Mouse (Mus musculus) lung, embryonic 14.5 days (tissue): ENCODE results near the gene Btbd9. TPM values are rescaled to one million over a fixed set of nuclear protein-coding genes. Genes with fewer than 3 reads are reported as not detected.

ENCODE experiments used
- ATAC-seq: fragments of 200-750 bp; cut with Nextera tagmentation; 2 replicates; pipeline ENCODE4 v1.8.0; 2017; ENCODE audit warnings: mild to moderate bottlenecking, moderate TSS enrichment, moderate library complexity; ENCODE audit not compliant: insufficient read depth
- DNase-seq: peaks from one replicate; pipeline ENCODE4 v3.0.0-alpha.2; 2015
- H3K27ac ChIP-seq: fragments of 300-500 bp; sonication (generic); 2 replicates; pipeline ENCODE4 v1.5.1; 2014; ENCODE audit warnings: low read depth, mild to moderate bottlenecking, moderate library complexity
- H3K27me3 ChIP-seq: fragments of 300-500 bp; sonication (generic); 2 replicates; pipeline ENCODE4 v1.6.1; 2014; ENCODE audit warnings: low read length, control low read depth; ENCODE audit not compliant: insufficient read depth
- H3K36me3 ChIP-seq: fragments of 300-500 bp; sonication (generic); 2 replicates; pipeline ENCODE4 v1.6.1; 2014; ENCODE audit warnings: control low read depth; ENCODE audit not compliant: insufficient read depth
- H3K4me1 ChIP-seq: fragments of 300-500 bp; sonication (generic); 2 replicates; pipeline ENCODE4 v1.6.1; 2014; ENCODE audit warnings: antibody characterized with exemption, control low read depth; ENCODE audit not compliant: insufficient read depth
- H3K4me2 ChIP-seq: fragments of 300-500 bp; sonication (generic); 2 replicates; pipeline ENCODE4 v1.6.1; 2014; ENCODE audit warnings: mild to moderate bottlenecking
- H3K4me3 ChIP-seq: fragments of 300-500 bp; sonication (generic); 2 replicates; pipeline ENCODE4 v1.5.1; 2014; ENCODE audit warnings: low read depth, low read length
- H3K9ac ChIP-seq: fragments of 300-500 bp; sonication (generic); 2 replicates; pipeline ENCODE4 v1.6.1; 2014
- H3K9me3 ChIP-seq: fragments of 300-500 bp; sonication (generic); 2 replicates; pipeline ENCODE4 v1.6.1; 2016; ENCODE audit warnings: low read depth, low read length, control low read depth
- CTCF ChIP-seq: IDR thresholded peaks from 2 replicates; pipeline ENCODE4 v1.5.1; 2016; ENCODE audit warnings: antibody characterized with exemption, low read depth
- WGBS: fragments of 180-500 bp; shearing (Covaris S2); extraction: QIAGEN DNeasy Blood & Tissue Kit; methylation state at CpG from one replicate; pipeline ENCODE4 v1.1.7; 2014; 5-methylcytosine and 5-hydroxymethylcytosine counted together
- polyA plus RNA-seq: library from polyadenylated mRNA; unstranded; fragments of >200 nt; fragmentation: Nextera tagmentation; extraction: Ambion mirVana; gene quantifications from 2 replicates; pipeline ENCODE4 v1.2.1, GENCODE M21; 2014

The Btbd9 gene
- polyA plus RNA-seq, 1 experiment from 2014 or later = 51.8 TPM

DNA sequence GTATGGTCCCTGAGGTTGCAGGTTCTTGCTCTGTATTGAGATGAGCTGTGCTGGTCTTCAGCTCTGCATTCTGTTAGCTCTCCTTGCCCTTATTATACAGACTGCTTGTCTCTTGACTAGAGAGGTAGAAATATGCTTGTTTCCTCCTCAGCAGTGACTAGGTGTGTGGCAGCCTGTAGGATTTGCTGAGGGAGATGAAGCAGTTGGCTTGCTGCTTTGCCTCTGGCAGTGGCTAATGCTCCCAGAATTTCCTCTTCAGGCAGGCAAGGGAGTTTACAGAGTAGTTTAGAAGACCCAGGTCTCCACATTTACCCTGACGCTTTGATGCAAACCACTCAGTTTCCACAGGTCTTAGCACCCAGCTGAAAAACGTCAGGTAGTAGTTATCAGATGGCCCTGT is 382.7 kb downstream of the Btbd9 start:
- 62% methylated on average over 2 of the region's 2 CpGs for WGBS
- H3K4me2 ChIP-seq = no peak overlapping the region
- DNase-seq = no peak
- no peak for TF ChIP-seq CTCF
- no peak overlapping the region for H3K27ac ChIP-seq
- ATAC-seq = no peak
- H3K9me3 ChIP-seq = no peaks in the 10 kb centered on the region
- peaks cover 14% of the 10 kb centered on the region for H3K4me1 ChIP-seq
- H3K36me3 ChIP-seq = peaks cover 18% of the 10 kb centered on the region
- H3K27me3 ChIP-seq = no peaks in the 10 kb centered on the region
- no peak overlapping the region for H3K9ac ChIP-seq
- no peak overlapping the region for H3K4me3 ChIP-seq

DNA sequence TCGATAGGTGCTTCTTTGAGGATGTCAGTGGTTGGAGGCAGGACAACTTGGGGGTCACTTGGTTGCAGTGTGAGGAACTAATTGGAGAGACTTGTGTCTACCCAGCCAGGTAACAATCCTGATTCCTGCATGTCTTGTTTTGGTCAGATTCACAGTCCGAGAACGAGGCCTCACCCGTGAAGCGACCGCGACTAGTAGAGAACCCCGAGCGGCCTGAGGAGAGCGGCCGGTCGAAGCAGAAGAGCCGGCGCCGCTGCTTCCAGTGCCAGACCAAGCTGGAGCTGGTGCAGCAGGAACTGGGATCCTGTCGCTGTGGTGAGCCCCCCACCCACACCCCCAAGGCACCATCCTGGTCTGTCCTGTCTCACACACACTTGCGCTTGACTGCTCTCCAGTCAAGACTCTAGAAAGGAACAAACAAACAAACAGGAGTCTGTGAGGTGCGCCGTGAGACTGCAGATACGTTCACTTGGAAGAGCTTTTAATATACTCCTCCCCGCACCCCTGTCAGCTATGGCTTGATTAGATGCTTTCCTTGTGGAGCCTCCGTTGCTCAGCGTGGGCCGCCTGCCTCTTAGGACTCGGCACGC is 383.8 kb downstream of the Btbd9 start:
- peaks cover 5% of the 10 kb centered on the region for H3K4me1 ChIP-seq
- DNase-seq (no peak), ATAC-seq (no peak)
- H3K36me3 ChIP-seq = peaks cover 14% of the 10 kb centered on the region
- H3K4me3 ChIP-seq = no peak overlapping the region
- WGBS = 84% methylated on average over 26 of the region's 26 CpGs
- H3K27ac ChIP-seq = no peak overlapping the region
- H3K9ac ChIP-seq = no peak overlapping the region
- no peaks in the 10 kb centered on the region for H3K27me3 ChIP-seq
- no peak overlapping the region for H3K4me2 ChIP-seq
- no peaks in the 10 kb centered on the region for H3K9me3 ChIP-seq
- no peak for TF ChIP-seq CTCF

DNA sequence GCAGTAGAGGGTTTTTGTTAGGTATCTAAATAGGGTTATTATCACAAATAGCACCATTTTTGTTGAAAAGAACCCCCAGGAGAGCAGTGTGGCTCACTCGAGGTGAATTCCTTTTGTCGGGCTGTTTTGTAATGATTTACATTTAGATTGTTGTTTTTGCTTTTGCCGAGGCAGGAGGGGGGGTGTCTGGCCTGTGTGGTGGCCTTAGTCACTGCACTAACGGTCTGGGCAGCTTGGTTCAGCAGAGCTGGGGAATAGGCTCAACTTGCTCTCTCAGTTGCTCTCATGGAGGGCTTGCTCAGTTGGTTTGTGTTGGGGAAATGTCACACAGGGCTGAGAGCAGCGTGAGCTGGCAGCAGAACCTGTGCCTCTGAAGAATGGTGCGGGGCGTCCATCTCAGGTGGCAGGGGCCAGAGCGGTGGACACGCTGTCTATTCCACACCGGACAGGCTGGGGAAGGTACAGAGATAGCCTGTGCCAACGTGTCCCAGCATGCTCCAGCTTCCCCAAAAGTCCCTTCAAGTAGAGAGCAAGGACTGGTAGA is 385.1 kb downstream of the Btbd9 start:
- no peak for ATAC-seq
- Histone ChIP-seq H3K27ac (no peak overlapping the region), H3K4me2 (no peak overlapping the region), H3K9ac (no peak overlapping the region), H3K4me3 (no peak overlapping the region), H3K36me3 (peaks cover 12% of the 10 kb centered on the region), H3K4me1 (peaks cover 3% of the 10 kb centered on the region; the same call in 1 of the 2 replicates), H3K9me3 (no peaks in the 10 kb centered on the region), H3K27me3 (no peaks in the 10 kb centered on the region)
- TF ChIP-seq CTCF = no peak
- no peak for DNase-seq
- 72% methylated on average over 11 of the region's 11 CpGs for WGBS

DNA sequence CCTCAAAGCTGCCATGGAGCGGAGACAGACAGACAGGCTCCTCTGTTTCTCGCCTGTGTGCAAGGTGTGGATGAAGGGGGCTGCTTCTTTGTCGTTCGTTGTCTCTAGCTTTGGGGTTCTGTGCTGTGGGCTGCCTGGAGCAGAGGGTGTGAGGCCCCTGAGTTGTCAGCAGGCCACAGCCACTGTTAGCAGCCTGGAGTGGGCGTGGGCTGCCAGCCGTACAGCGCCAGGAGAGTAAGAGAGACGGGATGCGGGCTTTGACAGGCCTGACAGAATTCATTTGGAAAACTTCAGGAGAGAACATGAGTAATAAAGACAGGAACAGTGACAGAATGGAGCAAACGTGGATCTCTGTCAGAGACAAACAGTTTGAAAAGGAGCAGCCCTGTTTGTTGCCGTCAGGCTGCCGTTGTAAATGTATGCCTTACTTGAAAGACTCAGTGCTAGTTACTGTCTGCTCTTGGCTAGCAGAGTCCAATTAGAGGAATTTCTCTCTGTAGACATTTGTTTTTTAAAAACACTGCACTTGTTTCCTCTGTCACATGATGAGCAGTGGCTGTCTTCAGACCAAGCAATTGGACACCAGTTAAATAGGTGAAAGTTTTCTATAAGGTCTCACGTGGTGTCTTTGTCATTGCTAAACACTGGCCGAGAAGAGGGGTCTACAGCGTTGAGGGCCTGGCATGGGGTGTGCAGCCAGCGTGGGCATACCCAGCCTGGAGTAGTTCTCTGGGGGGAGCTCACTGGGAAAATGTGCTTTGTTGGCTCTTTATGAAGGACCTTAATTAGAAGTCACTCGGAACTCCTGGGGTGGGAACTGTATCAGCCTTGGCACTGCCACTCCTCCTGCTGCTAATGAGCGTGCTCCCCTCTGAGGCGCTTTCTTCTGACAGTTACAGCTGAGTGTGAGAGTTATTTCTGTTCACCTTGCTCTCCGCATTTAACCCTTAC is 388.0 kb downstream of the Btbd9 start:
- ATAC-seq (no peak; the same call in 1 of the 2 replicates), DNase-seq (no peak)
- no peak overlapping the region for H3K4me2 ChIP-seq

DNA sequence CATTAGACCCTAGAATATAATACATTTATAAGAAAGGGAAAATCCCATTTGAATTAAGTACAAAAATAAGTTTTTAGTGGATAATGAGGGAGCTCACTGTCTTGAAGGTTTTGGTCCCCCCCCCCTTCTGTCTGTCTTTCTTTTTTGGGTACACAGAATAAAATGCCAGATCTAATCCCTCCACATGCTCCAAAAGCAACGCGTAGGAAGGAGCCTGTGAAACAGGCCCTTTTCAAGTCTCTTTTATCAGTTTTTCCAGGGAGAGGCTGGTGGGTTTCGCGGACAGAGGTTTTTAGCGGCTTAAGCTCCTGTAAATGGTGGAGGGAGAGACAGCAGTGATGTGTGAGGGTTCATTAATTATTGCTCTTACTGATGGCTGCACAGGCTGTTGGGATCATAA is 388.7 kb downstream of the Btbd9 start:
- no peak for ATAC-seq
- 32% methylated on average over 5 of the region's 5 CpGs for WGBS
- Histone ChIP-seq H3K9ac (no peak overlapping the region; the same call in 1 of the 2 replicates), H3K9me3 (no peaks in the 10 kb centered on the region), H3K4me2 (no peak overlapping the region), H3K4me3 (no peak overlapping the region), H3K36me3 (peaks cover 5% of the 10 kb centered on the region; the same call in 1 of the 2 replicates), H3K4me1 (0 out of 2 replicates have a peak, but pooled peaks cover 3% of the 10 kb centered on the region), H3K27me3 (no peaks in the 10 kb centered on the region), H3K27ac (no peak overlapping the region; the same call in 1 of the 2 replicates)
- TF ChIP-seq CTCF = no peak
- DNase-seq = no peak

More for the DNA sequence above, 388.0 kb downstream of the Btbd9 start:
- TF ChIP-seq CTCF = no peak
- Histone ChIP-seq H3K9ac (peak overlapping the region; percentile 17; the same call in 1 of the 2 replicates), H3K36me3 (peaks cover 7% of the 10 kb centered on the region), H3K4me3 (no peak overlapping the region), H3K27me3 (no peaks in the 10 kb centered on the region), H3K9me3 (no peaks in the 10 kb centered on the region), H3K4me1 (0 out of 2 replicates have a peak, but pooled peaks cover 3% of the 10 kb centered on the region), H3K27ac (peak overlapping the region; percentile 16; the same call in 1 of the 2 replicates)
- WGBS = 39% methylated on average over 20 of the region's 20 CpGs

DNA sequence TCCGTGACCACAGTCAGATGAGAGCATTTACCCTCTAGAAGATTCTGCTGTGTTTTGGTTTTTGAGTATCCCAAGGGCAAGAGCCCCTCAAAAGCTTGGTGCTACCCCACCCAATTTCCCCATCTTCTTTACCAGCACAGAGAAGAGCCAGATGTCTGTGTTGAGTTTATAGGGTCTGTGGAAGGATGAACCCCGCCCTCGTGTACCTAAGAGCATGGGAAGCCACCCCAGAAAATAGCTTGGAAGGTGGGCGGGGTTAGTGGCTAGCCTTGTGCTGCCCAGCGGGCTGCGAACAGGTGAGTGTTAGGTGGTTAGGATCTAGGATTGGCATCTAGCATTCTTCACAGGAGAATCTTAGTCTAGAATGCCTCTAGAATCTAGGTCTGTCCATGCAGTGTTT is 389.1 kb downstream of the Btbd9 start:
- no peak for ATAC-seq
- H3K9ac ChIP-seq = no peak overlapping the region
- no peak overlapping the region for H3K27ac ChIP-seq
- DNase-seq = no peak
- TF ChIP-seq CTCF = no peak
- H3K4me2 ChIP-seq = no peak overlapping the region
- H3K36me3 ChIP-seq = 0 out of 2 replicates have a peak, but pooled peaks cover under 1% of the 10 kb centered on the region
- no peaks in the 10 kb centered on the region for H3K27me3 ChIP-seq
- 84% methylated on average over 6 of the region's 6 CpGs for WGBS
- H3K9me3 ChIP-seq = no peaks in the 10 kb centered on the region
- H3K4me1 ChIP-seq = 0 out of 2 replicates have a peak, but pooled peaks cover 3% of the 10 kb centered on the region
- no peak overlapping the region for H3K4me3 ChIP-seq

DNA sequence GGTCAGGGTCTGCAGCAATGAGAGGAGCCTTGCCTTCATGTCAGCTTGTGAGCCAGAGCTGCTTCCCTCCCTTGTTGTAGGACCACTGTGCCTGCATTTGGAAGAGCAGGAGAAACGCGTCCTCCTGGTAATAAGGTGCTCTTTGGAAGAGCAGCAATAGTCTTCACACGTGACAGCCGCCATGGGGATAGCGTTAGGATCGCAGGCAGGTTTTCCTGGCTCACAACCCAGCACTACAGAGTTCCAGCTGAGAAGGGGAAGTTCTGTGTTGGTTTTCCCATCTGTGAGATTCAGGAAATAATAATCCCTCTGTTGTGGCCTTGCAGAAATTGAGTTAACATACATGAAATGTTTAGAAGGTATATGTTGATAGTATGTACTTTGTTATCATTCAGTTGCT is 392.7 kb downstream of the Btbd9 start:
- no peaks in the 10 kb centered on the region for H3K27me3 ChIP-seq
- ATAC-seq = no peak
- no peak for DNase-seq
- H3K36me3 ChIP-seq = no peaks in the 10 kb centered on the region
- no peak overlapping the region for H3K4me2 ChIP-seq
- no peak overlapping the region for H3K27ac ChIP-seq
- WGBS = 90% methylated on average over 6 of the region's 6 CpGs
- no peaks in the 10 kb centered on the region for H3K9me3 ChIP-seq
- H3K4me1 ChIP-seq = 0 out of 2 replicates have a peak, but pooled peaks cover 3% of the 10 kb centered on the region
- H3K9ac ChIP-seq = no peak overlapping the region
- no peak for TF ChIP-seq CTCF
- H3K4me3 ChIP-seq = no peak overlapping the region
